Mouse (Mus musculus): ENCODE data around the gene Gm26938.

The Gm26938 gene

GRCm38 (mm10) chr5:139794137-139794536, 32.1 kb downstream of the Gm26938 start:
- DNase-seq (ENCODE audit: low read depth), result no peak

- peak; percentile 51 for DNase-seq (ENCODE audit: low read depth)
Observed at GRCm38 (mm10) chr5:139793338-139794089, 32.7 kb downstream of the Gm26938 start.

GRCm38 (mm10) chr5:139792966-139793337, 33.3 kb downstream of the Gm26938 start:
- DNase-seq (ENCODE audit: low read depth), result no peak

GRCm38 (mm10) chr5:139792159-139792775, 33.9 kb downstream of the Gm26938 start:
- peak; percentile 39 for DNase-seq (ENCODE audit: low read depth)

- peak; percentile 99 for DNase-seq (ENCODE audit: low read depth)
Observed at GRCm38 (mm10) chr5:139791227-139792158, 34.7 kb downstream of the Gm26938 start, which contains the start of gene Mafk. TSS of gene Mafk (plus strand) at chr5:139791513.

GRCm38 (mm10) chr5:139789466-139789865, 36.7 kb downstream of the Gm26938 start:
- DNase-seq (ENCODE audit: low read depth), result no peak

GRCm38 (mm10) chr5:139781406-139781805, 44.8 kb downstream of the Gm26938 start:
- no peak for DNase-seq (ENCODE audit: low read depth)

GRCm38 (mm10) chr5:139776966-139777365, 49.2 kb downstream of the Gm26938 start:
- no peak for DNase-seq (ENCODE audit: low read depth)

- peak; percentile 97 for DNase-seq (ENCODE audit: low read depth)
Observed at GRCm38 (mm10) chr5:139775216-139775926, 50.8 kb downstream of the Gm26938 start, which contains the start of gene Ints1. TSS of gene Ints1 (minus strand) at chr5:139775674.

- DNase-seq (ENCODE audit: low read depth), result no peak
Observed at GRCm38 (mm10) chr5:139768216-139768615, 58.0 kb downstream of the Gm26938 start.

- DNase-seq (ENCODE audit: low read depth), result no peak
Observed at GRCm38 (mm10) chr5:139764296-139764695, 61.9 kb downstream of the Gm26938 start.

- DNase-seq (ENCODE audit: low read depth), result no peak
Observed at GRCm38 (mm10) chr5:139758096-139758495, 68.1 kb downstream of the Gm26938 start.
